Mouse (Mus musculus): ENCODE measurements around the gene Clasrp.
A peak's percentile ranks its signal among the peaks of the same experiment; 100 is the strongest.

- TF ChIP-seq CTCF (IDR thresholded peaks at IDR 0.05) (no peak), POLR2A (IDR thresholded peaks at IDR 0.05; ENCODE audit: insufficient read depth, low read depth, low read length) (no peak), EP300 (IDR thresholded peaks at IDR 0.05; ENCODE audit: insufficient read depth, low read depth, low read length) (peak; percentile 91)
Observed at GRCm38 (mm10) chr7:19652614-19653013, 48.3 kb upstream of the Clasrp start.
